Mouse (Mus musculus): Measurements from ENCODE around the gene Bahd1. TPM values are rescaled to one million over a fixed set of nuclear protein-coding genes. Genes with fewer than 3 reads are reported as not detected.

Bahd1 gene
- total RNA-seq, 2 experiments from 2014 or later = 15.2 to 15.4 TPM

GRCm38 (mm10) chr2:118926998-118927739 is 27.0 kb downstream of the Bahd1 start:
- no peak for DNase-seq (ENCODE audit: low spot score in 2 of 2)

GRCm38 (mm10) chr2:118941341-118941740 is 41.2 kb downstream of the Bahd1 start:
- DNase-seq (ENCODE audit: low spot score in 2 of 2) = no peak

- no peak for DNase-seq (ENCODE audit: low spot score in 2 of 2)
Measured at GRCm38 (mm10) chr2:118943232-118943631, 43.1 kb downstream of the Bahd1 start.

GRCm38 (mm10) chr2:118948818-118949217 is 48.6 kb downstream of the Bahd1 start:
- no peak for DNase-seq (ENCODE audit: low spot score in 2 of 2)

GRCm38 (mm10) chr2:118949699-118950098 is 49.5 kb downstream of the Bahd1 start:
- no peak for DNase-seq (ENCODE audit: low spot score in 2 of 2)

- DNase-seq (ENCODE audit: low spot score in 2 of 2) = no peak
Measured at GRCm38 (mm10) chr2:118956497-118956896, 56.3 kb downstream of the Bahd1 start.

- no peak for DNase-seq (ENCODE audit: low spot score in 2 of 2)
Measured at GRCm38 (mm10) chr2:118959644-118960043, 59.5 kb downstream of the Bahd1 start.

- DNase-seq (ENCODE audit: low spot score in 2 of 2) = no peak
Measured at GRCm38 (mm10) chr2:118960413-118960812, 60.2 kb downstream of the Bahd1 start.

GRCm38 (mm10) chr2:118961546-118961945 is 61.4 kb downstream of the Bahd1 start:
- DNase-seq (ENCODE audit: low spot score in 2 of 2) = no peak

- DNase-seq (ENCODE audit: low spot score in 2 of 2) = no peak
Measured at GRCm38 (mm10) chr2:118963007-118963675, 63.0 kb downstream of the Bahd1 start.

- DNase-seq (ENCODE audit: low spot score in 2 of 2) = no peak
Measured at GRCm38 (mm10) chr2:118963676-118964012, 63.5 kb downstream of the Bahd1 start.

GRCm38 (mm10) chr2:118969585-118970147 is 69.5 kb downstream of the Bahd1 start:
- no peak for DNase-seq (ENCODE audit: low spot score in 2 of 2)

GRCm38 (mm10) chr2:118972048-118972447 is 71.9 kb downstream of the Bahd1 start:
- no peak for DNase-seq (ENCODE audit: low spot score in 2 of 2)

- peak; percentile 79 to 84 for DNase-seq (ENCODE audit: low spot score in 2 of 2)
Measured at GRCm38 (mm10) chr2:118972687-118973376, 72.7 kb downstream of the Bahd1 start.

Other genes starting within 250 kb of the Bahd1 start
- under 1 TPM; 0.29 to 0.52 TPM for gene Pak6, start 237.1 kb upstream of the Bahd1 start, total RNA-seq (2021)
- gene Ankrd63, start 196.4 kb upstream of the Bahd1 start, total RNA-seq (2021) = under 1 TPM in 1 of 2 experiments, not detected in 1; 0.08 TPM
- 1 to 10 TPM; 1.1 to 1.3 TPM for gene Plcb2, start 171.9 kb upstream of the Bahd1 start, total RNA-seq (2021)
- gene Inafm2, start 154.6 kb upstream of the Bahd1 start, total RNA-seq (2021) = 10 to 100 TPM in 1 of 2 experiments, 1 to 10 TPM in 1; 9.5 to 11.5 TPM
- gene Ccdc9b, start 137.7 kb upstream of the Bahd1 start, total RNA-seq (2021) = 10 to 100 TPM; 11.0 to 12.8 TPM
- gene Phgr1, start 127.6 kb upstream of the Bahd1 start, total RNA-seq (2021) = not detected
- under 1 TPM; 0.13 to 0.15 TPM for gene Disp2, start 120.7 kb upstream of the Bahd1 start, total RNA-seq (2021)
- 10 to 100 TPM; 18.5 to 23.0 TPM for gene Knstrn, start 86.4 kb upstream of the Bahd1 start, total RNA-seq (2021)
- 10 to 100 TPM; 71.4 to 74.5 TPM for gene Ivd, start 38.4 kb upstream of the Bahd1 start, total RNA-seq (2021)
- 10 to 100 TPM; 19.5 to 19.7 TPM for gene Chst14, start 26.1 kb downstream of the Bahd1 start, total RNA-seq (2021)
- gene Ccdc32, start 129.0 kb downstream of the Bahd1 start, total RNA-seq (2021) = 10 to 100 TPM; 11.2 to 12.9 TPM
- 1 to 10 TPM; 5.8 to 6.3 TPM for gene Rpusd2, start 134.4 kb downstream of the Bahd1 start, total RNA-seq (2021)
- gene Knl1, start 146.7 kb downstream of the Bahd1 start, total RNA-seq (2021) = 10 to 100 TPM; 10.4 to 12.2 TPM
- gene Rad51, start 212.4 kb downstream of the Bahd1 start, total RNA-seq (2021) = 10 to 100 TPM in 1 of 2 experiments, 1 to 10 TPM in 1; 8.4 to 10.4 TPM

All from gastrocnemius, postnatal 4 days (tissue).